Mouse (Mus musculus) intestine, embryonic 14.5 days (tissue): ENCODE measurements around the gene Stx5a. TPM values are rescaled to one million over a fixed set of nuclear protein-coding genes. Genes with fewer than 3 reads are reported as not detected.

Experiments
- ATAC-seq: fragments of 200-750 bp; cut with Nextera tagmentation; replicated peaks from 2 replicates; pipeline ENCODE4 v1.8.0; 2017; ENCODE audit warnings: low read depth, moderate number of reproducible peaks, moderate TSS enrichment, moderate library complexity; ENCODE audit not compliant: low FRiP score, low TSS enrichment
- DNase-seq: peaks from one replicate; pipeline ENCODE4 v3.0.0-alpha.2; 2018; ENCODE audit warnings: low spot score
- H3K27ac ChIP-seq: fragments of 300-500 bp; sonication (generic); 2 replicates; pipeline ENCODE4 v1.5.1; 2014; ENCODE audit warnings: low read depth, mild to moderate bottlenecking, control low read depth
- H3K27me3 ChIP-seq: fragments of 300-500 bp; sonication (generic); replicated peaks from 2 replicates; pipeline ENCODE4 v1.6.1; 2014; ENCODE audit warnings: low read length, control low read depth; ENCODE audit not compliant: control insufficient read depth, insufficient read depth
- H3K36me3 ChIP-seq: fragments of 300-500 bp; sonication (generic); 2 replicates; pipeline ENCODE4 v1.6.1; 2014; ENCODE audit warnings: low read length, control low read depth; ENCODE audit not compliant: control insufficient read depth, insufficient read depth
- H3K4me1 ChIP-seq: fragments of 300-500 bp; sonication (generic); replicated peaks from 2 replicates; pipeline ENCODE4 v1.6.1; 2014; ENCODE audit warnings: low read length, control low read depth, mixed read lengths; ENCODE audit not compliant: control insufficient read depth, insufficient read depth
- H3K4me2 ChIP-seq: fragments of 300-500 bp; sonication (generic); 2 replicates; pipeline ENCODE4 v1.6.1; 2014; ENCODE audit warnings: low read length
- H3K4me3 ChIP-seq: fragments of 300-500 bp; sonication (generic); 2 replicates; pipeline ENCODE4 v1.5.1; 2014; ENCODE audit warnings: low read depth, low read length, control low read depth, mixed read lengths
- H3K9ac ChIP-seq: fragments of 300-500 bp; sonication (generic); 2 replicates; pipeline ENCODE4 v1.6.1; 2014; ENCODE audit warnings: mild to moderate bottlenecking, low read length
- H3K9me3 ChIP-seq: fragments of 300-500 bp; sonication (generic); 2 replicates; pipeline ENCODE4 v1.6.1; 2016; ENCODE audit warnings: low read length, control low read depth; ENCODE audit not compliant: control insufficient read depth
- WGBS: fragments of 180-500 bp; shearing (Covaris S2); extraction: QIAGEN DNeasy Blood & Tissue Kit; methylation state at CpG from one replicate; pipeline ENCODE4 v1.1.7; 2014; 5-methylcytosine and 5-hydroxymethylcytosine counted together
- polyA plus RNA-seq: library from polyadenylated mRNA; unstranded; fragments of >200 nt; fragmentation: Nextera tagmentation; extraction: Ambion mirVana; gene quantifications from 2 replicates; pipeline ENCODE4 v1.2.1, GENCODE M21; 2014

The Stx5a gene
- polyA plus RNA-seq, 1 experiment from 2014 or later, result 114 TPM

GRCm38 (mm10) chr19:8722559-8722906, 18.7 kb upstream of the Stx5a start:
- ATAC-seq (no peak; the same call in 1 of the 2 replicates), DNase-seq (no peak)
- Histone ChIP-seq H3K36me3 (peaks cover 29% of the 10 kb centered on the region), H3K27me3 (no peaks in the 10 kb centered on the region), H3K27ac (peak overlapping the region; percentile 97), H3K4me3 (peak overlapping the region; percentile 88), H3K9ac (peak overlapping the region; percentile 81), H3K4me2 (peak overlapping the region; percentile 84), H3K9me3 (no peaks in the 10 kb centered on the region), H3K4me1 (peaks cover 29% of the 10 kb centered on the region)
- under 1% methylated on average over 5 of the region's 5 CpGs for WGBS

DNA sequence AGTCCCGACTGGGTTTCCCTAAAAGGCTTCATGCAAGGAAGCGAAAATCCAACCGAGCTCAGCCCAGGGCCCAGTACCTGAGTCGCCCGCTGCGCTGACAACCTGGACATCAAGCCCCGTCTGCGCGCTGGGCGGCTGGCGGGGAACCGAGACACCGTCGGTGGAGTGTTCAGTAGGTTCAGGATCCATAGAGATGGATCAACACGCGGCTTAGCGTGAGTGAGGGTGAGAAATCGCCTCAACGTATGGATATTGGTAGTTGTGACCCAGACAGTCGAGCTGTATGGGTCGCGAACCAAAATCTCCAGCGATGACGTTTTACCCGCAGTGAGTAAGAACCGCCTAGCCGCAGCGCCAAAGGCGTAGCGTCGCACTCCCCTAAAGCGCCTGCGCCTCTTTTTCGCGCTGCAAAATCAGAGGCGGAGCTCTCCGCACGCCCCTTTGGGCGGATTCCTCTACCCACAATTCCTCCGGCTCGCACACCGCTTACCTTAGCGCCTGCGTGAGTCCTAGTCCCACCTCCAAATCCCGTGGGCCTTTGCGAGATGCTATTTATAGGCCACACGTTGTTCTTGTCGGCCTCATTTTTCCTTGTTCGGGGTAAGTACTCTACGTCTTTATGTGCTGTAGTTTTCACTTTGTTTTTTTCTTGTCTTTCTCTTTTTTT, 18.2 kb upstream of the Stx5a start, which contains the start of gene Slc3a2:
Gene Slc3a2, minus strand, starts transcription at position 463 of the 667 bp plus-strand sequence.
- peak within 1 kb of the TSS; percentile 97 for H3K27ac ChIP-seq
- peak within 1 kb of the TSS; percentile 88 for H3K4me3 ChIP-seq
- ATAC-seq (peak; percentile 93), DNase-seq (peak; percentile 95)
- H3K4me2 ChIP-seq, result peak within 1 kb of the TSS; percentile 84
- H3K27me3 ChIP-seq, result no peaks in the 10 kb centered on the region
- under 1% methylated on average over 50 of the region's 50 CpGs for WGBS
- H3K4me1 ChIP-seq, result peaks cover 29% of the 10 kb centered on the region
- peaks cover 29% of the 10 kb centered on the region for H3K36me3 ChIP-seq
- no peaks in the 10 kb centered on the region for H3K9me3 ChIP-seq
- peak within 1 kb of the TSS; percentile 99 for H3K9ac ChIP-seq

GRCm38 (mm10) chr19:8723574-8724346, 17.5 kb upstream of the Stx5a start:
- no peaks in the 10 kb centered on the region for H3K27me3 ChIP-seq
- H3K4me3 ChIP-seq, result peak overlapping the region; percentile 88
- H3K4me2 ChIP-seq, result peak overlapping the region; percentile 76
- peak overlapping the region; percentile 99 for H3K9ac ChIP-seq
- no peaks in the 10 kb centered on the region for H3K9me3 ChIP-seq
- no peak for ATAC-seq
- DNase-seq, result no peak
- H3K36me3 ChIP-seq, result peaks cover 29% of the 10 kb centered on the region
- under 1% methylated on average over 20 of the region's 20 CpGs for WGBS
- peaks cover 29% of the 10 kb centered on the region for H3K4me1 ChIP-seq
- H3K27ac ChIP-seq, result peak overlapping the region; percentile 90

- Histone ChIP-seq H3K4me2 (peak overlapping the region; percentile 76), H3K36me3 (peaks cover 29% of the 10 kb centered on the region), H3K27me3 (no peaks in the 10 kb centered on the region), H3K9ac (peak overlapping the region; percentile 99), H3K4me1 (peaks cover 29% of the 10 kb centered on the region), H3K9me3 (no peaks in the 10 kb centered on the region), H3K4me3 (peak overlapping the region; percentile 88), H3K27ac (peak overlapping the region; percentile 90; the same call in 1 of the 2 replicates)
- no peak for DNase-seq
- no peak for ATAC-seq
- WGBS, result 3% methylated on average over 2 of the region's 2 CpGs
Measured at GRCm38 (mm10) chr19:8724392-8724791, 16.8 kb upstream of the Stx5a start.

DNA sequence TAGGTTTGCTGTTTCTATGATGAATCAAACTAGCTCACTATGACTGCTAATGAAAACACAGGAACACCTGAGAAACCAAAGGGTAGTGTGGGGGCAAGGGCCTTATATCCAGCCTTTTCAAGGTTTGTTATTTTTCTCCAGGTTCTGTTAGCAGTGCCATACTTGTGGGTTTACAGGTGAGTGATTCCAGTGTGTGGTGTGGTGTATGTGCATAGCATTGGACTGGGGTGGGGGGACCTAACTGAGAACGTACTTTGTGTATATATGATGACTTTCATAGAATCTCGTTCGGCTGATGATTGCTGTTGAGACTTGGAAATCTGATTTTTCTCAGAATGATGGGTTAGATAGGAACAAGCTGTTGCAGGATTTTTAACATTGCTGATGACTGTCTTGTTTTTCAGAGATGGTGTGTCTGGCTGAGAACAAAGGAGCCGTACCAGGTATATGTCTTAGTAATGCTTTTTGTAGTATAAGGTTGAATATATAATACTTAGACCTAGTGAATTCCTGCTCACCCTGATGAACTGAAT, 16.1 kb upstream of the Stx5a start:
- peak overlapping the region; percentile 88 for H3K4me3 ChIP-seq
- 43% methylated on average over 4 of the region's 4 CpGs for WGBS

DNA sequence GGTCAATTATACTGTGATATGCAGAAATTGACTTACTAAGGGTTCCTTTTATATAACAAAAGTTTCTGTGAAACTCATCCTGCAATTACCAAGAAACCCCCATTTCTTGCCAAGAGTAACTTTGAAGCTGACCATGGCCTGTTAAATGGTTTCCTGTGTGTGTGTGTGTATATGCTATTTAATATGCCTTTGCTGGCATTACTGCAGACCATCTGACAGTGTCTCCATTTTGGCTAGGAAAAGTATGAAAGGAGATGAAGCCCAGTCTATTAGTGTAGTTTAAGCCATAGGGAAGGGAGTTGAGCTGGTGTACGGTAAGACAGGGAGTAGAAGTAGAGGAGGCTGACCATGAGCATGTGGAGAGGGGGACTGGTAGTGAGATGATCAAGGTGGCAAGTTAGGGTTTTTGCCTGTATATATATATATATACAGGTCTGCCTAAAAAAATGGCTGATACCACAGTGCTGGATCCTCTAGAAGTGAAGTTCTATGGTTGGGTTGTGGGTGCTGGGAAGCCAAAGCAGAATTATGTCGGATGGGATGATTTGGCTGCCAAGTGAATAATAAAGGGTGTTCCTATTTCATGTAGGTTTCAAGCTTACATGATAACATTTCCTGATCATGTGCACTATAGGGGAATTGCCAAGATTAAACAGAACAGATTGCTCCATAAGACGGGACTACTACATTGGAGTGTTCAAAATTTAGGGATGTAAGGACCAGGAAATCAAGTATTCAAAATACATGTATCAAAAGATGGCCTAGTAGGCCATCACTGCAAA, 14.4 kb upstream of the Stx5a start:
- Histone ChIP-seq H3K4me3 (no peak overlapping the region), H3K9ac (no peak overlapping the region), H3K4me2 (no peak overlapping the region), H3K36me3 (peaks cover 29% of the 10 kb centered on the region), H3K4me1 (peaks cover 24% of the 10 kb centered on the region), H3K27me3 (no peaks in the 10 kb centered on the region), H3K27ac (no peak overlapping the region), H3K9me3 (no peaks in the 10 kb centered on the region)
- 31% methylated on average over 3 of the region's 3 CpGs for WGBS
- no peak for ATAC-seq
- no peak for DNase-seq

More for the DNA sequence above, 16.1 kb upstream of the Stx5a start:
- Histone ChIP-seq H3K9ac (peak overlapping the region; percentile 99), H3K36me3 (peaks cover 29% of the 10 kb centered on the region), H3K27me3 (no peaks in the 10 kb centered on the region), H3K4me2 (peak overlapping the region; percentile 76), H3K27ac (peak overlapping the region; percentile 33; the same call in 1 of the 2 replicates), H3K9me3 (no peaks in the 10 kb centered on the region), H3K4me1 (peaks cover 29% of the 10 kb centered on the region)
- no peak for DNase-seq
- ATAC-seq, result no peak

- Histone ChIP-seq H3K27ac (no peak overlapping the region), H3K9ac (no peak overlapping the region), H3K36me3 (peaks cover 29% of the 10 kb centered on the region), H3K27me3 (no peaks in the 10 kb centered on the region), H3K4me3 (no peak overlapping the region), H3K4me2 (no peak overlapping the region), H3K4me1 (peaks cover 17% of the 10 kb centered on the region), H3K9me3 (no peaks in the 10 kb centered on the region)
- ATAC-seq, result no peak
- DNase-seq, result no peak
- whole genome bisulfite sequencing, result 26% methylated on average over 5 of the region's 5 CpGs
Measured at GRCm38 (mm10) chr19:8727495-8728114, 13.6 kb upstream of the Stx5a start.
